Mouse (Mus musculus) erythroblast, embryonic 14.5 days (primary cell): ENCODE data around the gene Fbxl13.

Experiments used
- GATA1 ChIP-seq: IDR thresholded peaks from 2 replicates; pipeline ENCODE4 v1.6.1; 2012; ENCODE audit warnings: low read length, inconsistent platforms, mixed read lengths
- TAL1 ChIP-seq: IDR thresholded peaks from 3 replicates; pipeline ENCODE4 v1.6.1; 2012; ENCODE audit warnings: low read length, inconsistent platforms, mixed read lengths

DNA sequence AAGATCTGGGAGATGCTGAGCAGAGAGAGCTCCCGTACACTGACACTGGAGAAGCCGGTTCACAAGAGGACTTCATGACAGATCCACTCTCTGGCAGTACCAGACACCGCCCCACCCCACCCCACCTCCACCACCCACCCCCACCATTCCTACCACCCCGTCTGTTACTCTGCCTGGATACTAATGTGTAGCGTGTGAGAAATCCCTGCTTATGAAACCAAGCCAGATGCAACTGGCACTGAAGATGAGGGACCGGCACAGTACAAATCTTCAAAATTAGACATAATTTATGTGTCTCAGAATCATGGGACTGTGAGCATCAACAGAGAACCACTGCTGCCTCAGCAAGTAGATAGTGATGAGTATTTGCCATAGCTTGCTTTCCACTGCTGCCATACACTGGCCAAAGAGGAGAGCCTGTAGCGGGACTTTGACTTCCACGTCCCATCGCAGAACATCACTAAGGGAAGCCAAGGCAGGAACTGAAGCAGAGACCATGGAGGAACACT, 52.2 kb downstream of the Fbxl13 start:
- TF ChIP-seq TAL1 (no peak), GATA1 (no peak)
